ENCODE assay signal across 8 mouse cellular contexts in the genomic region with DNA sequence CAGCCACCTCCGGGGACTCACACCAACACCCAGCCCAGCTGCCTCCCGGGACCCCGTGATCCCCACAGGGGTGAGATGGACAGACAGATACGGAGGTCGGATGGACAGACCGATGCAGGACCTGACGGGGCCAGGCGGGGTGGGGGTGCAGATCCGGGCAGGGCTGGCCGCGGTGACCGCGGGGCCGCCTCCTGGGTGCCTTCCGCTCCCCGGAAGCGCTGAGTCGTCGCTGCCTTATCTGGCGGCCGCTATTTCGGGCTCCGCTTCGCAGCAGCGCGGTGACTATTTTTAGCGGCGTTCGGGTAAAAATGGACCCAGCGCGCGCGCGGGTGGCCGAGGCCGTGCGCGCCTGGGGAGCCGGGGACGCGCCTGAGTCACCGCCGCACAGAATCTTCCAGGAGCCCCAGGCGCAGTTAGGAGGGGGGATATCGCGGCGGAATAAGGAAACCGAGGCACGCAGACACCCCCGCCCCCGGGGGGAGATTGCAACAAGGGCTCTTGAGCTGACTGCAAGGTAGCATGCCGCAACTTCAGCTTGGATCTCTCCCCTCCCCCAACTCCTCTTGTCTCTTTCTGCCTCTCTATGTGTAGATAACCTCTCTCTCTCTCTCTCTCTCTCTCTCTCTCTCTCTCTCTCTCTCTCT. TPM values are rescaled to one million over a fixed set of nuclear protein-coding genes. Genes with fewer than 3 reads are reported as not detected.
DNase-seq lines count a peak whose midpoint lies in the region; ATAC-seq and TF ChIP-seq lines count a peak whose summit lies in the region.

No protein-coding gene starts in this region.

- peak overlapping the region; percentile 76 for H3K4me2 ChIP-seq in heart, embryonic 14.5 days (ENCODE audit: low read length)
- H3K4me2 ChIP-seq in liver, embryonic 12.5 days, result peak overlapping the region; percentile 78
- H3K4me2 ChIP-seq in stomach, embryonic 16.5 days (ENCODE audit: low read depth, low read length), result peak overlapping the region; percentile 65

- H3K27me3 ChIP-seq in forebrain, embryonic 10.5 days (ENCODE audit: poor library complexity, severe bottlenecking), result peaks cover 37% of the 10 kb centered on the region
- H3K27me3 ChIP-seq in heart, embryonic 14.5 days (ENCODE audit: control insufficient read depth, insufficient read depth, low read length), result no peaks in the 10 kb centered on the region
- peaks cover 59% of the 10 kb centered on the region for H3K27me3 ChIP-seq in liver, embryonic 12.5 days (replicated peaks)
- H3K27me3 ChIP-seq in stomach, embryonic 16.5 days (ENCODE audit: control insufficient read depth, insufficient read depth, low read length), result no peaks in the 10 kb centered on the region

- H3K27ac ChIP-seq in bone marrow macrophage, adult 2 months (ENCODE audit: insufficient read depth, low read depth, low read length), result no peak overlapping the region
- peak overlapping the region; percentile 90 for H3K27ac ChIP-seq in forebrain, embryonic 10.5 days
- H3K27ac ChIP-seq in heart, embryonic 14.5 days (replicated peaks in 1 of 2; ENCODE audit: control insufficient read depth in 1 of 2, insufficient read depth in 1 of 2, low read depth in 2 of 2, low read length in 2 of 2), result peak overlapping the region; percentile 90 to 91
- peak overlapping the region; percentile 71 for H3K27ac ChIP-seq in liver, embryonic 12.5 days
- peak overlapping the region; percentile 70 for H3K27ac ChIP-seq in stomach, embryonic 16.5 days (ENCODE audit: low read length)

- no peaks in the 10 kb centered on the region for H3K36me3 ChIP-seq in forebrain, embryonic 10.5 days (replicated peaks)
- H3K36me3 ChIP-seq in heart, embryonic 14.5 days (ENCODE audit: control insufficient read depth, insufficient read depth, low read length), result 0 out of 2 replicates have a peak, but pooled peaks cover 2% of the 10 kb centered on the region
- no peaks in the 10 kb centered on the region for H3K36me3 ChIP-seq in liver, embryonic 12.5 days
- no peaks in the 10 kb centered on the region for H3K36me3 ChIP-seq in stomach, embryonic 16.5 days (ENCODE audit: control insufficient read depth, insufficient read depth, low read length)

- H3K4me1 ChIP-seq in bone marrow macrophage, adult 2 months (ENCODE audit: control insufficient read depth, insufficient read depth, low read length), result peaks cover 30% of the 10 kb centered on the region
- H3K4me1 ChIP-seq in forebrain, embryonic 10.5 days, result peaks cover 23% of the 10 kb centered on the region
- H3K4me1 ChIP-seq in heart, embryonic 14.5 days (ENCODE audit: control insufficient read depth in 2 of 2, insufficient read depth in 2 of 2, low read length in 2 of 2), result peaks cover 17 to 23% of the 10 kb centered on the region in 2 experiments
- peaks cover 33% of the 10 kb centered on the region for H3K4me1 ChIP-seq in liver, embryonic 12.5 days
- peaks cover 5% of the 10 kb centered on the region; the same call in 1 of the 2 replicates for H3K4me1 ChIP-seq in stomach, embryonic 16.5 days (ENCODE audit: control insufficient read depth, insufficient read depth, low read length)

- peak overlapping the region; percentile 66 for H3K4me3 ChIP-seq in bone marrow macrophage, adult 2 months (ENCODE audit: insufficient read depth, low read length)
- peak overlapping the region; percentile 77 for H3K4me3 ChIP-seq in forebrain, embryonic 10.5 days
- H3K4me3 ChIP-seq in heart, embryonic 14.5 days (ENCODE audit: control insufficient read depth in 1 of 2, insufficient read depth in 1 of 2, low read depth in 1 of 2, low read length in 2 of 2), result peak overlapping the region; percentile 60 to 79
- peak overlapping the region; percentile 60 for H3K4me3 ChIP-seq in liver, embryonic 12.5 days
- H3K4me3 ChIP-seq in stomach, embryonic 16.5 days (replicated peaks; ENCODE audit: low read length), result peak overlapping the region; percentile 66

- peak; percentile 75 for ATAC-seq in heart, embryonic 14.5 days (ENCODE audit: insufficient number of reproducible peaks, insufficient read depth, low FRiP score, low read depth)
- ATAC-seq in liver, embryonic 12.5 days, result peak; percentile 63
- peak; percentile 66; the same call in 1 of the 2 replicates for ATAC-seq in stomach, embryonic 16.5 days (ENCODE audit: insufficient read depth, low FRiP score)

- under 1% methylated on average over 52 of the region's 52 CpGs for WGBS in forebrain, embryonic 10.5 days
- WGBS in heart, embryonic 14.5 days, result 0% methylated on average over 52 of the region's 52 CpGs
- WGBS in liver, embryonic 12.5 days (ENCODE audit: insufficient replicate concordance), result under 1% methylated on average over 52 of the region's 52 CpGs
- WGBS in stomach, embryonic 16.5 days, result 1% methylated on average over 52 of the region's 52 CpGs

- TF ChIP-seq CTCF in bone marrow macrophage, adult 2 months (IDR thresholded peaks at IDR 0.05; ENCODE audit: low read depth, low read length), result no peak

- peak; percentile 86 to 88 for DNase-seq in B cell, adult 2 months
- peak; percentile 39 for DNase-seq in forebrain, embryonic 10.5 days (ENCODE audit: extremely low spot score, low spot score)
- peak; percentile 80 for DNase-seq in kidney, postnatal 10 days
- peak; percentile 84 for DNase-seq in naive thymus-derived CD4-positive, alpha-beta T cell, adult 2 months (ENCODE audit: low read depth)

- H3K9me3 ChIP-seq in forebrain, embryonic 10.5 days, result peaks cover 3% of the 10 kb centered on the region; the same call in 1 of the 2 replicates
- H3K9me3 ChIP-seq in heart, embryonic 14.5 days (ENCODE audit: control insufficient read depth, low read length), result 0 out of 2 replicates have a peak, but pooled peaks cover 4% of the 10 kb centered on the region
- no peaks in the 10 kb centered on the region for H3K9me3 ChIP-seq in liver, embryonic 12.5 days (replicated peaks)
- no peaks in the 10 kb centered on the region for H3K9me3 ChIP-seq in stomach, embryonic 16.5 days (replicated peaks; ENCODE audit: control insufficient read depth, low read length)

- no peak for TF ChIP-seq POLR2A in bone marrow macrophage, adult 2 months (IDR thresholded peaks at IDR 0.05; ENCODE audit: borderline replicate concordance, low read depth, low read length)

- peak overlapping the region; percentile 86 for H3K9ac ChIP-seq in heart, embryonic 14.5 days (ENCODE audit: low read length)
- peak overlapping the region; percentile 65 for H3K9ac ChIP-seq in liver, embryonic 12.5 days
- peak overlapping the region; percentile 83 for H3K9ac ChIP-seq in stomach, embryonic 16.5 days (ENCODE audit: low read length)

RNA-seq across cellular contexts. Expression of a gene that starts 11.7 kb away (rescaled TPM):
- polyA plus RNA-seq in bone marrow macrophage, adult 2 months (2012; ENCODE audit: insufficient read depth, insufficient read length, missing spikeins), result 30.7 and 35.4 TPM in 2 replicates
- 95.3 and 96.1 TPM in 2 replicates for polyA plus RNA-seq in forebrain, embryonic 10.5 days (2016; fragmentation: Nextera tagmentation; extraction: Ambion mirVana)
- 60.0 and 68.7 TPM in 2 replicates for polyA plus RNA-seq in heart, embryonic 14.5 days (2014; fragmentation: Nextera tagmentation; extraction: Ambion mirVana)
- polyA plus RNA-seq in liver, embryonic 12.5 days (2016; fragmentation: Nextera tagmentation; extraction: Ambion mirVana), result 25.8 and 31.5 TPM in 2 replicates
- polyA plus RNA-seq in stomach, embryonic 16.5 days (2015; fragmentation: Nextera tagmentation; extraction: Ambion mirVana), result 61.4 and 66.5 TPM in 2 replicates

RNA-seq across cellular contexts. Expression of a gene that starts 23.0 kb away (rescaled TPM):
- polyA plus RNA-seq in bone marrow macrophage, adult 2 months (2012; ENCODE audit: insufficient read depth, insufficient read length, missing spikeins), result 0.68 TPM in 1 of 2 replicates, not detected in the other
- polyA plus RNA-seq in forebrain, embryonic 10.5 days (2016; fragmentation: Nextera tagmentation; extraction: Ambion mirVana), result 0.10 TPM in 1 of 2 replicates, not detected in the other
- polyA plus RNA-seq in heart, embryonic 14.5 days (2014; fragmentation: Nextera tagmentation; extraction: Ambion mirVana), result 0.22 TPM in 1 of 2 replicates, not detected in the other
- polyA plus RNA-seq in liver, embryonic 12.5 days (2016; fragmentation: Nextera tagmentation; extraction: Ambion mirVana), result 0.04 and 0.05 TPM in 2 replicates
- 0.25 and 0.27 TPM in 2 replicates for polyA plus RNA-seq in stomach, embryonic 16.5 days (2015; fragmentation: Nextera tagmentation; extraction: Ambion mirVana)

RNA-seq across cellular contexts. Expression of a gene that starts 26.5 kb away (rescaled TPM):
- polyA plus RNA-seq in bone marrow macrophage, adult 2 months (2012; ENCODE audit: insufficient read depth, insufficient read length, missing spikeins), result 7.8 and 8.4 TPM in 2 replicates
- polyA plus RNA-seq in forebrain, embryonic 10.5 days (2016; fragmentation: Nextera tagmentation; extraction: Ambion mirVana), result 30.9 and 32.2 TPM in 2 replicates
- 12.7 and 15.7 TPM in 2 replicates for polyA plus RNA-seq in heart, embryonic 14.5 days (2014; fragmentation: Nextera tagmentation; extraction: Ambion mirVana)
- polyA plus RNA-seq in liver, embryonic 12.5 days (2016; fragmentation: Nextera tagmentation; extraction: Ambion mirVana), result 19.5 and 19.9 TPM in 2 replicates
- 22.9 and 23.0 TPM in 2 replicates for polyA plus RNA-seq in stomach, embryonic 16.5 days (2015; fragmentation: Nextera tagmentation; extraction: Ambion mirVana)

RNA-seq across cellular contexts. Expression of a gene that starts 26.7 kb away (rescaled TPM):
- polyA plus RNA-seq in bone marrow macrophage, adult 2 months (2012; ENCODE audit: insufficient read depth, insufficient read length, missing spikeins), result 1.6 and 4.0 TPM in 2 replicates
- polyA plus RNA-seq in forebrain, embryonic 10.5 days (2016; fragmentation: Nextera tagmentation; extraction: Ambion mirVana), result 5.4 and 6.3 TPM in 2 replicates
- polyA plus RNA-seq in heart, embryonic 14.5 days (2014; fragmentation: Nextera tagmentation; extraction: Ambion mirVana), result 15.2 and 15.4 TPM in 2 replicates
- 1.7 and 1.9 TPM in 2 replicates for polyA plus RNA-seq in liver, embryonic 12.5 days (2016; fragmentation: Nextera tagmentation; extraction: Ambion mirVana)
- 7.8 and 9.6 TPM in 2 replicates for polyA plus RNA-seq in stomach, embryonic 16.5 days (2015; fragmentation: Nextera tagmentation; extraction: Ambion mirVana)

RNA-seq across cellular contexts. Expression of a gene that starts 49.0 kb away (rescaled TPM):
- 14.5 and 18.9 TPM in 2 replicates for polyA plus RNA-seq in bone marrow macrophage, adult 2 months (2012; ENCODE audit: insufficient read depth, insufficient read length, missing spikeins)
- 26.9 and 28.7 TPM in 2 replicates for polyA plus RNA-seq in forebrain, embryonic 10.5 days (2016; fragmentation: Nextera tagmentation; extraction: Ambion mirVana)
- 4.8 and 6.6 TPM in 2 replicates for polyA plus RNA-seq in heart, embryonic 14.5 days (2014; fragmentation: Nextera tagmentation; extraction: Ambion mirVana)
- 9.9 and 10.9 TPM in 2 replicates for polyA plus RNA-seq in liver, embryonic 12.5 days (2016; fragmentation: Nextera tagmentation; extraction: Ambion mirVana)
- 11.7 and 11.8 TPM in 2 replicates for polyA plus RNA-seq in stomach, embryonic 16.5 days (2015; fragmentation: Nextera tagmentation; extraction: Ambion mirVana)
